Mouse (Mus musculus) embryonic facial prominence, embryonic 11.5 days (tissue): ENCODE results near the gene Qser1. TPM values are rescaled to one million over a fixed set of nuclear protein-coding genes. Genes with fewer than 3 reads are reported as not detected.

Source experiments
- ATAC-seq: fragments of 200-750 bp; cut with Nextera tagmentation; replicated peaks from 2 replicates; pipeline ENCODE4 v1.8.0; 2017; ENCODE audit warnings: low read depth; ENCODE audit not compliant: insufficient number of reproducible peaks, low FRiP score, low TSS enrichment
- DNase-seq: peaks from one replicate; pipeline ENCODE4 v3.0.0-alpha.2; 2015; ENCODE audit warnings: low spot score
- H3K27ac ChIP-seq: fragments of 300-500 bp; sonication (generic); replicated peaks from 2 replicates; pipeline ENCODE4 v1.5.1; 2014; ENCODE audit warnings: mild to moderate bottlenecking, low read depth, low read length, control low read depth
- H3K27me3 ChIP-seq: fragments of 300-500 bp; sonication (generic); 2 replicates; pipeline ENCODE4 v1.6.1; 2014; ENCODE audit warnings: mild to moderate bottlenecking, low read length, moderate library complexity, mixed read lengths; ENCODE audit not compliant: control insufficient read depth, insufficient read depth
- H3K36me3 ChIP-seq: fragments of 300-500 bp; sonication (generic); replicated peaks from 2 replicates; pipeline ENCODE4 v1.6.1; 2014; ENCODE audit warnings: low read depth, mild to moderate bottlenecking, low read length, moderate library complexity, mixed read lengths; ENCODE audit not compliant: control insufficient read depth, insufficient read depth
- H3K4me1 ChIP-seq: fragments of 300-500 bp; sonication (generic); 2 replicates; pipeline ENCODE4 v1.6.1; 2014; ENCODE audit warnings: low read length, mixed read lengths; ENCODE audit not compliant: control insufficient read depth, insufficient read depth
- H3K4me2 ChIP-seq: fragments of 300-500 bp; sonication (generic); 2 replicates; pipeline ENCODE4 v1.6.1; 2014; ENCODE audit warnings: low read depth, mild to moderate bottlenecking, control low read depth, low read length, moderate library complexity
- H3K4me3 ChIP-seq: fragments of 300-500 bp; sonication (generic); 2 replicates; pipeline ENCODE4 v1.5.1; 2014; ENCODE audit warnings: low read depth, low read length, control low read depth
- H3K9ac ChIP-seq: fragments of 300-500 bp; sonication (generic); replicated peaks from 2 replicates; pipeline ENCODE4 v1.6.1; 2014; ENCODE audit warnings: mild to moderate bottlenecking, control low read depth, low read length
- H3K9me3 ChIP-seq: fragments of 300-500 bp; sonication (generic); replicated peaks from 2 replicates; pipeline ENCODE4 v1.6.1; 2016; ENCODE audit warnings: mild to moderate bottlenecking, low read length, inconsistent platforms, mixed read lengths; ENCODE audit not compliant: control insufficient read depth
- WGBS: fragments of 180-500 bp; shearing (Covaris S2); extraction: QIAGEN DNeasy Blood & Tissue Kit; methylation state at CpG from one replicate; pipeline ENCODE4 v1.1.7; 2014; 5-methylcytosine and 5-hydroxymethylcytosine counted together
- polyA plus RNA-seq: library from polyadenylated mRNA; unstranded; fragments of >200 nt; fragmentation: Nextera tagmentation; extraction: Ambion mirVana; gene quantifications from 2 replicates; pipeline ENCODE4 v1.2.1, GENCODE M21; 2014

Gene Qser1
- polyA plus RNA-seq, 1 experiment from 2014 or later, result 18.8 TPM

- no peak overlapping the region for H3K4me3 ChIP-seq
- H3K9me3 ChIP-seq, result no peaks in the 10 kb centered on the region
- DNase-seq (no peak), ATAC-seq (no peak)
- H3K27ac ChIP-seq, result no peak overlapping the region
- 55% methylated on average over 7 of the region's 7 CpGs for WGBS
- H3K36me3 ChIP-seq, result no peaks in the 10 kb centered on the region
- no peaks in the 10 kb centered on the region for H3K4me1 ChIP-seq
- H3K9ac ChIP-seq, result no peak overlapping the region
- peaks cover 6% of the 10 kb centered on the region; the same call in 1 of the 2 replicates for H3K27me3 ChIP-seq
- no peak overlapping the region for H3K4me2 ChIP-seq
Measured at GRCm38 (mm10) chr2:104740248-104740949, 76.2 kb downstream of the Qser1 start.

GRCm38 (mm10) chr2:104739691-104740090 lies 76.9 kb downstream of the Qser1 start:
- H3K36me3 ChIP-seq, result no peaks in the 10 kb centered on the region
- no peak overlapping the region for H3K27ac ChIP-seq
- 92% methylated on average over 2 of the region's 2 CpGs for WGBS
- H3K9me3 ChIP-seq, result no peaks in the 10 kb centered on the region
- no peak overlapping the region for H3K4me2 ChIP-seq
- no peak overlapping the region for H3K4me3 ChIP-seq
- peaks cover 6% of the 10 kb centered on the region; the same call in 1 of the 2 replicates for H3K27me3 ChIP-seq
- DNase-seq (no peak), ATAC-seq (no peak)
- no peak overlapping the region for H3K9ac ChIP-seq
- H3K4me1 ChIP-seq, result no peaks in the 10 kb centered on the region

- H3K4me2 ChIP-seq, result no peak overlapping the region
- no peaks in the 10 kb centered on the region for H3K9me3 ChIP-seq
- 0 out of 2 replicates have a peak, but pooled peaks cover 2% of the 10 kb centered on the region for H3K27me3 ChIP-seq
- 73% methylated on average over 7 of the region's 7 CpGs for WGBS
- no peak overlapping the region for H3K4me3 ChIP-seq
- no peak overlapping the region for H3K9ac ChIP-seq
- no peaks in the 10 kb centered on the region for H3K36me3 ChIP-seq
- no peak overlapping the region for H3K27ac ChIP-seq
- DNase-seq (no peak), ATAC-seq (no peak)
- H3K4me1 ChIP-seq, result no peaks in the 10 kb centered on the region
Measured at GRCm38 (mm10) chr2:104736241-104736640, 80.3 kb downstream of the Qser1 start.

GRCm38 (mm10) chr2:104732562-104733256 lies 83.9 kb downstream of the Qser1 start:
- no peak overlapping the region for H3K4me2 ChIP-seq
- H3K4me1 ChIP-seq, result no peaks in the 10 kb centered on the region
- DNase-seq, result no peak
- WGBS, result 76% methylated on average over 7 of the region's 7 CpGs
- H3K9ac ChIP-seq, result no peak overlapping the region
- H3K36me3 ChIP-seq, result no peaks in the 10 kb centered on the region
- H3K27ac ChIP-seq, result no peak overlapping the region
- H3K4me3 ChIP-seq, result no peak overlapping the region
- H3K9me3 ChIP-seq, result no peaks in the 10 kb centered on the region
- no peaks in the 10 kb centered on the region for H3K27me3 ChIP-seq
- no peak for ATAC-seq

GRCm38 (mm10) chr2:104732033-104732444 lies 84.5 kb downstream of the Qser1 start:
- ATAC-seq (no peak), DNase-seq (no peak)
- no peaks in the 10 kb centered on the region for H3K4me1 ChIP-seq
- H3K9ac ChIP-seq, result no peak overlapping the region
- no peaks in the 10 kb centered on the region for H3K36me3 ChIP-seq
- H3K27me3 ChIP-seq, result no peaks in the 10 kb centered on the region
- H3K27ac ChIP-seq, result no peak overlapping the region
- H3K4me3 ChIP-seq, result no peak overlapping the region
- no peak overlapping the region for H3K4me2 ChIP-seq
- 78% methylated on average over 9 of the region's 9 CpGs for WGBS
- no peaks in the 10 kb centered on the region for H3K9me3 ChIP-seq

GRCm38 (mm10) chr2:104727369-104727768 lies 89.2 kb downstream of the Qser1 start:
- H3K9me3 ChIP-seq, result no peaks in the 10 kb centered on the region
- no peaks in the 10 kb centered on the region for H3K36me3 ChIP-seq
- H3K9ac ChIP-seq, result no peak overlapping the region
- no peak overlapping the region for H3K4me3 ChIP-seq
- no peak overlapping the region for H3K4me2 ChIP-seq
- 72% methylated on average over 1 of the region's 1 CpGs for WGBS
- no peaks in the 10 kb centered on the region for H3K27me3 ChIP-seq
- DNase-seq (no peak), ATAC-seq (no peak)
- H3K4me1 ChIP-seq, result no peaks in the 10 kb centered on the region
- H3K27ac ChIP-seq, result no peak overlapping the region

- WGBS, result 82% methylated on average over 3 of the region's 3 CpGs
- no peak for ATAC-seq
Measured at GRCm38 (mm10) chr2:104722021-104722420, 94.5 kb downstream of the Qser1 start.

GRCm38 (mm10) chr2:104717827-104718226 lies 98.7 kb downstream of the Qser1 start:
- WGBS, result 82% methylated on average over 4 of the region's 4 CpGs
- no peak for DNase-seq
- H3K4me1 ChIP-seq, result no peaks in the 10 kb centered on the region
- no peak overlapping the region for H3K4me2 ChIP-seq
- ATAC-seq, result no peak
- H3K27me3 ChIP-seq, result no peaks in the 10 kb centered on the region
- no peak overlapping the region for H3K27ac ChIP-seq
- no peaks in the 10 kb centered on the region for H3K9me3 ChIP-seq
- H3K9ac ChIP-seq, result no peak overlapping the region
- H3K4me3 ChIP-seq, result no peak overlapping the region
- no peaks in the 10 kb centered on the region for H3K36me3 ChIP-seq

More at GRCm38 (mm10) chr2:104722021-104722420, 94.5 kb downstream of the Qser1 start:
- Histone ChIP-seq H3K9me3 (no peaks in the 10 kb centered on the region), H3K27ac (no peak overlapping the region), H3K27me3 (no peaks in the 10 kb centered on the region), H3K36me3 (no peaks in the 10 kb centered on the region), H3K9ac (no peak overlapping the region), H3K4me3 (no peak overlapping the region), H3K4me1 (no peaks in the 10 kb centered on the region), H3K4me2 (no peak overlapping the region)
- no peak for DNase-seq
